Mouse (Mus musculus) adipocyte (in vitro differentiated cells): ENCODE data around the gene Prkcz.

Experiments used
- DNase-seq: peaks from one replicate; pipeline ENCODE4 v3.0.0-alpha.2; 2016; ENCODE audit warnings: low spot score

Prkcz gene

DNA sequence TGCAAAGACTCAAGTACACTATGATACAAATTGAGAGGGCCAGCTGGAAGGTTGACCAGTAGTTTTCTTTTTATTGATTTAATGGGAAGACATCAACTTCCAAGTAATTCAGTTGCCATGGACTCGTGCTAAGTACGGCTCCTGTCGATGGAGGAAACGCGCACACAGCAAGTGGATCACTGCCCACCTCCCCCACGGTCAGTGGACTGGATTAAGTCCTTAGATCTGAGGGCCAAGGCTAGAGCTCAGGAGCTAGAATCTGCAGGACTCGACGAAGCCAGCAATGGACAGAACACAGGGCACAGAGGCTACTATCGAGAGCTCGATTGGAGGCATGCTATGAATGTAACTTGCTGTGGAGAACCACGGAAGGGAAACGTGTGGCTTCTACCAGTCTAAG lies 52.5 kb downstream of the Prkcz start:
- no peak for DNase-seq

DNA sequence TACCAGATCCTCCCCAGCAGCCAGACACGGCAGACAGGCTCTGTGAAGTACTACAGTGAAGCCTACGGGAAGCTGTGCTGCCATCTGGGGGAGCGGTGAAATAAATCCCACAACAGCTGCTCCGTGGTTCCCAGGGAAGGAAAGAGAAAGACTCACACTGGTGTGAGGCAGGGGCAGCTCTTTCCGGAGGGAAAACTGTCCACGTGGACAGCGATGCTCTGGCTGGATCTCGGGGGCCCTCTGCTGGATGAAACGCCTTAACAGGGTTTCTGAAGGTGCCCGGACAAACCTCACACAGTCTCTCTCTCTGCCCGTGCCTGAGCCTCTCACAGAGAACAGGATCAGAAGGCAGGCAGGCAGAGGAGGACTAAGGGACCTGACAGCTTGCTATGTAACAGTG lies 53.1 kb downstream of the Prkcz start:
- DNase-seq, result peak; percentile 73

- no peak for DNase-seq
Observed at GRCm38 (mm10) chr4:155307591-155307990, 53.6 kb downstream of the Prkcz start.

GRCm38 (mm10) chr4:155306356-155307242 lies 54.6 kb downstream of the Prkcz start:
- DNase-seq, result no peak

GRCm38 (mm10) chr4:155305531-155306031 lies 55.6 kb downstream of the Prkcz start:
- DNase-seq, result no peak

- DNase-seq, result no peak
Observed at GRCm38 (mm10) chr4:155304508-155305096, 56.6 kb downstream of the Prkcz start.

- no peak for DNase-seq
Observed at GRCm38 (mm10) chr4:155301965-155302364, 59.2 kb downstream of the Prkcz start.

DNA sequence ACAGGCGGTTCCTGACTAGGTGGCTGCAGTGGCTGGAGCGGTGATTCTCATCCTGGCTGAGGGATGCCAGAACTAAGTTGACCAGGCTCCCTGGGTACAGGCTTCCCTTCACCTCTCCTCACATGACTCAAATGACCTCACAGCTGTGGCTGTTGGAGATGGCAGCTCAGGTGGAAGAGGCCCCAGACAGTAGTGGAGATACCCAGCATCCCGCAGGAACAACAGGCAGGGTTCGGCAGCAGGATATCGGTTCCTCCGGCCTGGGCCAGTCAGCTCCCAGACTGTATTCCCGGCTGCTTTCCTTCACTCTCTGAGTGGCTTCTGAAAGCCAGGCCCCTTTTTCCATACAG lies 60.1 kb downstream of the Prkcz start:
- DNase-seq, result no peak

DNA sequence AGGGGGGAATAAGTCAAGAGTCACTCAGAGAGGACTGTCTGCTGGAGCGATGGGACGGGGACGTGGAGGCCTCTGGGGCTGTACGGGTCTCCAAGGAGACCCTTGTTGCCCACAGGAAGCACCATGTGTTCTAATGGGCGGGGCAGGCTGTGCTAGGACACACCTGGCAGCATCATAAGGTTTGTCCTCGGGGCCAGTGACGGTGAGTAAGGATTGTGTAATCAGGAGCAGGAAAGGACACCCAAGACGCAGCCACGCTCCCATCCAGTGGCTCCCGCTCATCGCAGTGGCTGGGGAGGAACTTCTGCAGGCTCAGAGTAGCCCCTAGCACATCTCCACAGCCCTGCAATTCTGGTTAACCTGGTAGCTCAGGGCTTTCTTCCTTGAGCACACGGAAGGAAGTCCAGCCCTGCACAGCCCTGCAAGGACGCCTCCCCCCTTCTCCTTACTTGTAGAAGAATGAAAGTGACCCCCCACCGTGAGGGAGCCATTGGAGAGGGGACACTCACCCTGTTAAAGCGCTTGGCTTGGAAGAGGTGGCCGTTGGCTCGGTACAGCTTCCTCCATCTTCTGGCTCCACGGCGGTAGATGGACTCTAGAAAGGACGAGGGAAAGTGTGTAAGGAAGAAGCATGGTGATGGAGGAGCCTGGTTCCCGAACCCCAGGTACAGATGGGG lies 60.6 kb downstream of the Prkcz start:
- no peak for DNase-seq

- no peak for DNase-seq
Observed at GRCm38 (mm10) chr4:155298826-155299225, 62.3 kb downstream of the Prkcz start.

GRCm38 (mm10) chr4:155297057-155297456 lies 64.1 kb downstream of the Prkcz start:
- DNase-seq, result no peak

DNA sequence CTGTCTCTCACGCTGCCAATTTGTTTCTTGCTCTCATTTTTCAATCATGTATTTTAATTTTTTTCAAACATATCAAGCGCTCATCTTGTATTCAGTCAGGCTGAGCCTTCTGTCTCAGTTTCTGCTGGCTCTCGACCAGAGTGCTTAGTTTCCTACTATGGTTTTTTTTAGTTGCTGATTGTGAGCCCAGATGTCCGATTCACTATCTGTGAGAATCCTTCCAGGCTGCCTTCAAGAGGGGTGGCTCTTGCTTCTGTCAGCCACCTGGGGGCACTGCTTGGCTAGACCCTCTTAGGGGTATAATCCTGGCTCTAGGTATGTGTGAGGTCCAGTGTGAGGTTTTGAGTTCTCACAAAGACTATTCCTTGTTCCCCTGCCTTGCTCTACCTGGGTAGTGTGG lies 65.2 kb downstream of the Prkcz start:
- DNase-seq, result no peak

GRCm38 (mm10) chr4:155295026-155295590 lies 66.1 kb downstream of the Prkcz start:
- no peak for DNase-seq

DNA sequence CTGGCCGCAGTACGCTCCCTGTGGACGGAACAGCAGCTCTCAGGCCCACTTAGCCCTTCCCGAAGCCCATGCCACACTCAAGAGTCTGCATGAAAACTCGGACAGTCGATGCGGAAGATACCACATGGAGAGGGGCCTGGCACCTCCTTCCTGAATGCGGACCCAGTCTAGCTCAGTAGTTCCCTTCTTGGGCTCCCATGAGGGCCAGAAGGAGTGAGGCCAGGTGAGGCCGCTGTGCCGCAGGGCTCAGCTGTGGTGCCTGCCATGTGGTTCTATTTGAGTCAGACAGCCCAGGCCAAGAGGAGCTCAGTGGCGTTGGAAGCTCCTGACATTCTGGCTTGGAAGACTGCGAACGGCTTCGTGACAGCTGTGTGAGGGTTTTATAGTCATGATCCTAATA lies 66.8 kb downstream of the Prkcz start:
- DNase-seq, result no peak

GRCm38 (mm10) chr4:155292863-155293262 lies 68.3 kb downstream of the Prkcz start:
- DNase-seq, result no peak

GRCm38 (mm10) chr4:155290045-155290444 lies 71.1 kb downstream of the Prkcz start:
- DNase-seq, result no peak

DNA sequence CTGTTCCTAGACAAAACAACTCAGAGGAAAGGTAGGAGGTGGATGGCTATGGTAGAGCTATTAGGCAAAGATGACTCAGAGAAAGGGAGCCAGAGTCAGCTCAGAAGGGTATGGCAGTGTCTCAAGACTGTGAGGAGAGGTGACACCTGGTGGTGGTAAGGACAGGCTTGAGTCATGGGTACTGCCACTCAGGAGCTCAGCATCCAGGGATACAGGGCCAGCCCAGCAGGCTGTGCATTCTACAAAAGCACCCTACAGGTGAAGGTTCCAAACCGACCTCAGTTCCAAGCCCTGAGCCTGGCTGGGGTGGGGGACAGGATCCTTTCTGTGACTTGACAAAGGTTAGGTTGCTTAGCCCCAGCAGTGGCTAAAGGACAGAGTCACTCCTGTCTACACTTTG lies 72.6 kb downstream of the Prkcz start:
- DNase-seq, result no peak

DNA sequence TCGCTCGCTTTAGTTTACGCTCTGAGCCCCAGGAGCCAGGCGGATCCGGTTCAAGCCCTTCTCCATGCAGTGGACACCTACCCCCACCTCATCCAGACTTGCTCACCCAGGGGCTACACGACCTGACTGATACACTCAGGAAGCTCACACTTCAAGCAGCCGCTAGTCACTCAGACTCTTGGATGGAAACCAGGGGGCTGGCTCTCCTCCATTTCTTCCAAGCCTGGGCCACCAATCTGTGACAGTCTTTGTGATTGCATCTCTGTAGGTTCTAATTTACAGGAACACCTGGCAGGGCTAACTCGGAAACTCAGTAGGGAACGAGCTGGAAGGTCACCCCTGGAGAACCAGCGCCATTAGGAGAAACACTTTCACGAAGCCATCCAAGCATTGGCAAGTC lies 73.4 kb downstream of the Prkcz start:
- no peak for DNase-seq

GRCm38 (mm10) chr4:155286090-155286489 lies 75.1 kb downstream of the Prkcz start:
- DNase-seq, result no peak

DNA sequence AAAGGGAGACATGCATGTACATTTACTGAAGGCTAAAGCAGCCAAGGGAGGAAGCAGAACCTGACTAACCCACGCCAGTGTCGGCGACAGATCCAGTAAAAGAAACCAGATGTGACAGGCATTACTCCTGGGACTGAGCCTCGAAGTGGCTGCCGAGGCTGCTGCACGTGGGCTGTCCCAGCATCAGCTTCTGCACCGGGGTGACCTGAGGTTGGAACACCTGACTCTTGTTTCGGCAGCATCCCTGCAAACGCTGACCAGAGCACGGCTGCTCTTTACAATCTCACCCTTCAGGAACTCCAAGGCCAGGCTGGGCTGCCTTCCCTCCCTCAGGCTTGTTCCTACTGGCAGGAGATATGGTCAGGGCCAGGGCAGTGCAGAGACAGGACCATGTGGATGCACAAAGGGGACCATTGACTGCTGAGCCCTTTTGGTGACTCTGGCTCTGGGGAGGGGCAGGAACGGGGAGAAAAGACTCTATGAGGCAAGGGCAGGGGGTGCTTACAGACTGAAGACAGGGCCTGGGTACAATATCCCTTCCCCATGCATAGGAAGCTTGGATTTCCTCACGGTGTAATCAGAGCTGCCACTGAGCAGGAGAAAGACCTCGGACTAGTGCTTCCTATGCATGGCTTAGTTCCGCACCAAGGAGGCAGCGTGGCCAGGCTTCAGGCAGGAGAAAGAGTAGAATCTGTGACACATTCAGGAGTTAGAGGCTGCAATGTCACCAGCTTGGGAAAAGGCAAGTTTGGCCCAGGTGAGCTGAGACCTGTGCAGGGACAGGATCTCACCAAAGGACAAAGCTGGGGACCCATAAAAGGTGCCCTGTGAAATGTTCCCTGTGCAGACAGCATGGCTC lies 76.4 kb downstream of the Prkcz start:
- DNase-seq, result no peak

- no peak for DNase-seq
Observed at GRCm38 (mm10) chr4:155283585-155283984, 77.6 kb downstream of the Prkcz start.
